Mouse (Mus musculus): ENCODE data around the gene Etv5. TPM values are rescaled to one million over a fixed set of nuclear protein-coding genes. Genes with fewer than 3 reads are reported as not detected.

The Etv5 gene
- polyA plus RNA-seq, 1 experiment from 2014 or later, result 13.4 TPM

DNA sequence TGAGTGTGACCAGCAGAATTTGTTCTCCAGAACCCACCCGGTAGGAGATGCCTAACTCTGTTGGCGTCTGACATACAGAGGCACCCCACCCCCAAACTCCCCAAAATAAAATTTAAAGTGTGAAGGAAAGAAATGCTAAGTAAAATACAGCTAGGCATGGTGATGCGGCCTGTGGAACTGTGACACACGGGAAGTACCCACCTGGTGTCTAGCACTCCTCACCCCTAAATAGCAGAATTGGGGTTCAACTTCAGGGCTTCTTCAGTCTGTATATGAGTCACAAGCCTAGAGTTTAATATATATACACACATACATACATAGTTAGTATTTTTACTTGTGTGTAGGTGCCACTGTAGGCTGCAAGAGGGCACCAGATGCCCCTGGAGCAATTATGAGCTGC lies 32.8 kb downstream of the Etv5 start:
- H3K4me3 ChIP-seq (ENCODE audit: low read depth, low read length), result no peak overlapping the region
- H3K27me3 ChIP-seq (ENCODE audit: control insufficient read depth, insufficient read depth, low read length), result no peaks in the 10 kb centered on the region
- DNase-seq (ENCODE audit: low spot score, missing footprints) (no peak), ATAC-seq (ENCODE audit: low FRiP score) (no peak)
- no peak overlapping the region for H3K4me2 ChIP-seq
- H3K9me3 ChIP-seq (ENCODE audit: control insufficient read depth, low read length), result no peaks in the 10 kb centered on the region
- H3K36me3 ChIP-seq (ENCODE audit: control insufficient read depth, insufficient read depth, low read length), result no peaks in the 10 kb centered on the region
- no peak overlapping the region for H3K9ac ChIP-seq (ENCODE audit: low read length)
- WGBS, result 90% methylated on average over 4 of the region's 4 CpGs
- no peak overlapping the region for H3K27ac ChIP-seq (ENCODE audit: low read depth, low read length)
- no peaks in the 10 kb centered on the region for H3K4me1 ChIP-seq (ENCODE audit: control insufficient read depth, insufficient read depth, low read length)

DNA sequence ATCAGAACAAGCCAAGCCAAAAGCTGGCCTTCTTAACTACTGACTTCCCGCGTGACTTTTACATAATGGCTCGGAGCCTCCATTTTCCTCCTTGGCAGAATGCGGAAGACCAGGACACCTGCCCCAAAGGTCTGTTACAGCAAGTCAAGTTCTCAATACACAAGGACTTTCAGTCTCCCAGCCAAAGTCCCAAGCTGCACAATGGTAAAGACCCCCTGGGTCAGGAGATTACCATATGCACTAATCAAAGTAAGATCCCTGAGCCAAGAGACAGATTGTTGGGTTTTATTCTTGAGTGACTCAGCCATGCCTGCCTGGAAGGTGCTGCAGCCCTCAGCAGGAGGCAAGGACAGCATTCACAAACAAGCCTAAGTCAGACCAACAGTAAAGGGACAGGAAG lies 33.5 kb downstream of the Etv5 start:
- ATAC-seq (ENCODE audit: low FRiP score), result no peak

DNA sequence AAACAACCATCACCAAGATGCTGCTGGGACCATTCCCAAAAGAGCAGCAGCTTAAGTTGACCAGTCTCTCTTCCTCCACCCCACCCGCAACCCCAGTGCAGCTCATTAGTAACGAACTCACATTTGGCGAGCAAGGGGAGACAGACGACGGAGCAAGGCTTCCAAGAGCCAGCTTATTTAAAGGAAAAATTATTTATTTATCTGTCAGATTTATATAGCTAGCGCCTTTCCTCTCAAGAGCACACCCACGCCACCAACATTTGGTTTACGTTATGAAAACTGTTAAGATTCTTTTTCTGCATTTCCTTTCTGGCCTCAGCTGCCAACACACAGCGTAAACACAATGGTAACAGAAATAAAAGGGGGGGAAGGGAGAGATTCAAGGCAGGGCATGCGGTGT lies 34.0 kb downstream of the Etv5 start:
- no peaks in the 10 kb centered on the region for H3K4me1 ChIP-seq (ENCODE audit: control insufficient read depth, insufficient read depth, low read length)
- no peak overlapping the region for H3K4me3 ChIP-seq (ENCODE audit: low read depth, low read length)
- no peak overlapping the region for H3K9ac ChIP-seq (ENCODE audit: low read length)
- no peaks in the 10 kb centered on the region for H3K9me3 ChIP-seq (ENCODE audit: control insufficient read depth, low read length)
- no peaks in the 10 kb centered on the region for H3K36me3 ChIP-seq (ENCODE audit: control insufficient read depth, insufficient read depth, low read length)
- no peak overlapping the region for H3K27ac ChIP-seq (ENCODE audit: low read depth, low read length)
- H3K27me3 ChIP-seq (ENCODE audit: control insufficient read depth, insufficient read depth, low read length), result no peaks in the 10 kb centered on the region
- no peak for ATAC-seq (ENCODE audit: low FRiP score)
- H3K4me2 ChIP-seq, result no peak overlapping the region
- no peak for DNase-seq (ENCODE audit: low spot score, missing footprints)
- WGBS, result 86% methylated on average over 10 of the region's 10 CpGs

More for the DNA sequence above, 33.5 kb downstream of the Etv5 start:
- H3K4me3 ChIP-seq (ENCODE audit: low read depth, low read length), result no peak overlapping the region
- no peak overlapping the region for H3K9ac ChIP-seq (ENCODE audit: low read length)
- 73% methylated on average over 4 of the region's 4 CpGs for WGBS
- no peaks in the 10 kb centered on the region for H3K9me3 ChIP-seq (ENCODE audit: control insufficient read depth, low read length)
- no peak for DNase-seq (ENCODE audit: low spot score, missing footprints)
- no peak overlapping the region for H3K27ac ChIP-seq (ENCODE audit: low read depth, low read length)
- no peaks in the 10 kb centered on the region for H3K27me3 ChIP-seq (ENCODE audit: control insufficient read depth, insufficient read depth, low read length)
- no peak overlapping the region for H3K4me2 ChIP-seq
- no peaks in the 10 kb centered on the region for H3K4me1 ChIP-seq (ENCODE audit: control insufficient read depth, insufficient read depth, low read length)
- H3K36me3 ChIP-seq (ENCODE audit: control insufficient read depth, insufficient read depth, low read length), result no peaks in the 10 kb centered on the region

GRCm38 (mm10) chr16:22403715-22404114 lies 35.8 kb downstream of the Etv5 start:
- no peak overlapping the region for H3K9ac ChIP-seq (ENCODE audit: low read length)
- no peaks in the 10 kb centered on the region for H3K27me3 ChIP-seq (ENCODE audit: control insufficient read depth, insufficient read depth, low read length)
- no peaks in the 10 kb centered on the region for H3K36me3 ChIP-seq (ENCODE audit: control insufficient read depth, insufficient read depth, low read length)
- H3K4me3 ChIP-seq (ENCODE audit: low read depth, low read length), result no peak overlapping the region
- DNase-seq (ENCODE audit: low spot score, missing footprints), result no peak
- H3K4me1 ChIP-seq (ENCODE audit: control insufficient read depth, insufficient read depth, low read length), result no peaks in the 10 kb centered on the region
- H3K9me3 ChIP-seq (ENCODE audit: control insufficient read depth, low read length), result no peaks in the 10 kb centered on the region
- H3K4me2 ChIP-seq, result no peak overlapping the region
- WGBS, result 96% methylated on average over 4 of the region's 4 CpGs
- no peak for ATAC-seq (ENCODE audit: low FRiP score)
- H3K27ac ChIP-seq (ENCODE audit: low read depth, low read length), result no peak overlapping the region

DNA sequence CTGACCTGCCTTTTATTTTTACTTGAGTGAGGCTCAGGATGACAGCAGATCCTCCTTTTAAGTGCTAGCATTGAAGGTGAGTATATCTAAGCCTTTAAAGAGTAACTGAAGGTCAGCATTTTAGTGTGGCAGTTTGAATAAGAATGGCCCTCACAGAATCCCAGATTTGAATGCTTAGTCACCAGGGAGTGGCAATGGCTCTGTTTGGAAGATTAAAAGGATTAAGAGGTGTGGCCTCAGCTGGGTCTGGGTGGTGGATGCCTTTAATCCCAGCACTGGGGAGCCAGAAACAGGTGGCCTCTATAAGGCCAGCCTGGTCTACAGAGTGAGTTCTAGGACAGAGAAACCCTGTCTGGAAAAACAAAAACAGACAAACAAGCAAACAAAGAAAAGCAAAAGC lies 36.9 kb downstream of the Etv5 start:
- Histone ChIP-seq H3K27ac (ENCODE audit: low read depth, low read length) (no peak overlapping the region), H3K36me3 (ENCODE audit: control insufficient read depth, insufficient read depth, low read length) (no peaks in the 10 kb centered on the region), H3K4me3 (ENCODE audit: low read depth, low read length) (no peak overlapping the region)

DNA sequence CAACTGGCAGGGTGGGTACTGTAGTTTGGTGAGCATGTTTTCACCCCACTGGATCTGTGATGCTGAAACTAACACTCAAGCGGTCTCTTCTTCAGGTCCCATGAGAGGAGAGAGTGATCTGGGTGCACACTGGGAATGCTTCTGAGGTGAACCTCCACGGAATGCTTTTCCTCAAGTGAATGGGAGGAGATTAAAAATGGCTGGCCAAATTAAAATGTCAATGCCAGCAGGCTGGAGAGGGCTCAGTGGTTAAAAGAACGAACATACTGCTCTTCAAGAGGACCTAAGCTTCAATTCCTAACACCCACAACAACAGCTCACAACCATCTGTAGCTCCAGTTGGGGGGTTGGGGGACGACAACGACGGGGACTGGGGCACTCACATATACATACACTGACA lies 39.3 kb downstream of the Etv5 start:
- WGBS, result 53% methylated on average over 6 of the region's 6 CpGs
- H3K4me2 ChIP-seq, result no peak overlapping the region

More for the DNA sequence above, 36.9 kb downstream of the Etv5 start:
- no peak overlapping the region for H3K4me2 ChIP-seq
- DNase-seq (ENCODE audit: low spot score, missing footprints) (no peak), ATAC-seq (ENCODE audit: low FRiP score) (no peak)
- no peaks in the 10 kb centered on the region for H3K9me3 ChIP-seq (ENCODE audit: control insufficient read depth, low read length)
- H3K4me1 ChIP-seq (ENCODE audit: control insufficient read depth, insufficient read depth, low read length), result no peaks in the 10 kb centered on the region
- H3K27me3 ChIP-seq (ENCODE audit: control insufficient read depth, insufficient read depth, low read length), result no peaks in the 10 kb centered on the region
- H3K9ac ChIP-seq (ENCODE audit: low read length), result no peak overlapping the region

GRCm38 (mm10) chr16:22398784-22399453 lies 40.6 kb downstream of the Etv5 start:
- H3K27ac ChIP-seq (ENCODE audit: low read depth, low read length), result no peak overlapping the region
- H3K4me1 ChIP-seq (ENCODE audit: control insufficient read depth, insufficient read depth, low read length), result no peaks in the 10 kb centered on the region
- DNase-seq (ENCODE audit: low spot score, missing footprints) (no peak), ATAC-seq (ENCODE audit: low FRiP score) (no peak)
- H3K4me3 ChIP-seq (ENCODE audit: low read depth, low read length), result no peak overlapping the region
- no peak overlapping the region for H3K9ac ChIP-seq (ENCODE audit: low read length)
- H3K36me3 ChIP-seq (ENCODE audit: control insufficient read depth, insufficient read depth, low read length), result no peaks in the 10 kb centered on the region
- no peaks in the 10 kb centered on the region for H3K27me3 ChIP-seq (ENCODE audit: control insufficient read depth, insufficient read depth, low read length)
- 89% methylated on average over 10 of the region's 10 CpGs for WGBS
- no peaks in the 10 kb centered on the region for H3K9me3 ChIP-seq (ENCODE audit: control insufficient read depth, low read length)
- H3K4me2 ChIP-seq, result no peak overlapping the region

More for the DNA sequence above, 39.3 kb downstream of the Etv5 start:
- ATAC-seq (ENCODE audit: low FRiP score), result no peak
- Histone ChIP-seq H3K27me3 (ENCODE audit: control insufficient read depth, insufficient read depth, low read length) (no peaks in the 10 kb centered on the region), H3K27ac (ENCODE audit: low read depth, low read length) (no peak overlapping the region), H3K4me3 (ENCODE audit: low read depth, low read length) (no peak overlapping the region), H3K4me1 (ENCODE audit: control insufficient read depth, insufficient read depth, low read length) (no peaks in the 10 kb centered on the region), H3K9ac (ENCODE audit: low read length) (no peak overlapping the region), H3K9me3 (ENCODE audit: control insufficient read depth, low read length) (no peaks in the 10 kb centered on the region), H3K36me3 (ENCODE audit: control insufficient read depth, insufficient read depth, low read length) (no peaks in the 10 kb centered on the region)
- DNase-seq (ENCODE audit: low spot score, missing footprints), result no peak

DNA sequence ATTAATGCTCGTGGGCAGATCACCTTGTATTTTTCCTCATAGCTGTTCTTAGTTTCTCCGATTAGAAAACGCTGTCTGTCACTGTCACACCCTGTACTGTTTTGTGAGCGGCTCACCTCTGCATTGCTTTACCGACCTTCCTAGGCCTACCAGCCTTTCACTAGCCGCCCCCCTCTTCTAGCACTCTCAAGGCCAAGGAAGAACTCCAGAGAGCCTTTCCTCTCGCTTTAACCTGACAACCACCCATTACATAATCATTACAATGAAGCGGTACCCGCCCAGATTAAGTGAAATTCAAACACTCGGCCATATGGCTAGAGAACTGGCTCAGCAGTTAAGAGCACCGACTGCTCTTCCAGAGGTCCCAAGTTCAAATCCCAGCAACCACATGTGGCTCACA lies 41.2 kb downstream of the Etv5 start:
- WGBS, result 90% methylated on average over 11 of the region's 11 CpGs
- no peak for DNase-seq (ENCODE audit: low spot score, missing footprints)
- H3K4me1 ChIP-seq (ENCODE audit: control insufficient read depth, insufficient read depth, low read length), result no peaks in the 10 kb centered on the region
- H3K4me2 ChIP-seq, result no peak overlapping the region
- H3K36me3 ChIP-seq (ENCODE audit: control insufficient read depth, insufficient read depth, low read length), result no peaks in the 10 kb centered on the region
- ATAC-seq (ENCODE audit: low FRiP score), result no peak
- no peaks in the 10 kb centered on the region for H3K27me3 ChIP-seq (ENCODE audit: control insufficient read depth, insufficient read depth, low read length)
- no peaks in the 10 kb centered on the region for H3K9me3 ChIP-seq (ENCODE audit: control insufficient read depth, low read length)
- no peak overlapping the region for H3K4me3 ChIP-seq (ENCODE audit: low read depth, low read length)
- no peak overlapping the region for H3K27ac ChIP-seq (ENCODE audit: low read depth, low read length)
- no peak overlapping the region for H3K9ac ChIP-seq (ENCODE audit: low read length)

DNA sequence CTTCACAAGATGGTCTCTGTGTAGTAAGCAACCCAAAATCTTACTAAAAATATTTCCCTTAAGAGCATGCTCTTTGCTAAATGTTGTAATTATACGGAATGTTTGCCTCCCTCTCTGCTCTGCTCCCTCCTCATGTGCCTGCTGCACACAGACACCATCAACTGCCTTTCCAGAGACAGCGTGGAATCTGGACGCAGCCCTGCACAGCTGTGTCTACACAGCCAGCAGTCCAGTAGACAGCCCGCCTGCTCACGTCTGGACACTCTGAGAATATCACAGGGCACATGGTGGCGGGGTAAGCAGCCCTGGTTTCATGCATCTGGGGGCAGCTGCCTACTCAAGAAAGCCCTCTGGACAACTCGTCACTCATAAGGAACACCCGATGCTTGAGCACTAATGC lies 43.1 kb downstream of the Etv5 start:
- 84% methylated on average over 8 of the region's 8 CpGs for WGBS
- DNase-seq (ENCODE audit: low spot score, missing footprints), result no peak
- no peak overlapping the region for H3K4me2 ChIP-seq
- ATAC-seq (ENCODE audit: low FRiP score), result no peak
- no peaks in the 10 kb centered on the region for H3K36me3 ChIP-seq (ENCODE audit: control insufficient read depth, insufficient read depth, low read length)
- no peaks in the 10 kb centered on the region for H3K4me1 ChIP-seq (ENCODE audit: control insufficient read depth, insufficient read depth, low read length)
- H3K27ac ChIP-seq (ENCODE audit: low read depth, low read length), result no peak overlapping the region
- no peak overlapping the region for H3K4me3 ChIP-seq (ENCODE audit: low read depth, low read length)
- H3K27me3 ChIP-seq (ENCODE audit: control insufficient read depth, insufficient read depth, low read length), result no peaks in the 10 kb centered on the region
- no peak overlapping the region for H3K9ac ChIP-seq (ENCODE audit: low read length)
- H3K9me3 ChIP-seq (ENCODE audit: control insufficient read depth, low read length), result no peaks in the 10 kb centered on the region
